Mouse (Mus musculus) frontal cortex, adult (tissue): ENCODE results near the gene Isy1.

Experiments
- ATAC-seq: cut with Nextera tagmentation; 2 replicates; pipeline ENCODE4 v1.9.2; 2017; ENCODE audit warnings: mild to moderate bottlenecking, moderate library complexity, mixed read lengths; ENCODE audit not compliant: low TSS enrichment

The Isy1 gene

DNA sequence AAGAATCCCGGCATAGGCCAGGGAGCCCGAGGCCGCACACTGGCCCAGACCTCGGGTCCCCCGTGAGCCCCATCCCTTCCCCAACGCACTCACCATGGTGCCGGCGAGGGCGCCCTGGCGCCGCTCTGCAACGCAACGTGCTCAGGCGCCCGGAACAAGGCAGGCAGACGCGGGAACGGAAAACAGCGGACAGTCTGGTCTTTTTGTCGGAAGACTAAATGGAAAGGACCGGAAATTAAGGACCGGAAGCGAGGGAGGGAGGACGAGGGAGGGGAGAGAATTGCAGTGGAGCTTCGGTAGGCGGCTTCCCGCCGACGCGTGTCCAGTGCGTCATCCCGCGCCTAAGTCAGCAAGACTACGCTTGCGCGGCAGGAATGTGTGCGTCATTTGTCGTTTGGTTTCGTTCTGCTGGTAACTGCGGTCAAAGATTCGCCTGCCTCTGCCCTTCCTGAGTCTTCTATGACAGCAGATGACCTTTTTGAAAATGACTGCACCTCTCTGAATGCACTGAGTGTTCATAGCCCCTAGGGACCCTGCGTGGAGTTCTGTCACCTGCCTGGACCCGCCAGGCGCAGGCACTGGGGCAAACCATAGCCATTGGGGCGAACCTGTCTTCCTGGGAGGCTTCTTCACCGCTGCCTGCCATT lies at the start of gene Isy1:
TSS of gene Isy1 (minus strand) at position 248 of the 647 bp plus-strand sequence.
- ATAC-seq = peak; percentile 94

DNA sequence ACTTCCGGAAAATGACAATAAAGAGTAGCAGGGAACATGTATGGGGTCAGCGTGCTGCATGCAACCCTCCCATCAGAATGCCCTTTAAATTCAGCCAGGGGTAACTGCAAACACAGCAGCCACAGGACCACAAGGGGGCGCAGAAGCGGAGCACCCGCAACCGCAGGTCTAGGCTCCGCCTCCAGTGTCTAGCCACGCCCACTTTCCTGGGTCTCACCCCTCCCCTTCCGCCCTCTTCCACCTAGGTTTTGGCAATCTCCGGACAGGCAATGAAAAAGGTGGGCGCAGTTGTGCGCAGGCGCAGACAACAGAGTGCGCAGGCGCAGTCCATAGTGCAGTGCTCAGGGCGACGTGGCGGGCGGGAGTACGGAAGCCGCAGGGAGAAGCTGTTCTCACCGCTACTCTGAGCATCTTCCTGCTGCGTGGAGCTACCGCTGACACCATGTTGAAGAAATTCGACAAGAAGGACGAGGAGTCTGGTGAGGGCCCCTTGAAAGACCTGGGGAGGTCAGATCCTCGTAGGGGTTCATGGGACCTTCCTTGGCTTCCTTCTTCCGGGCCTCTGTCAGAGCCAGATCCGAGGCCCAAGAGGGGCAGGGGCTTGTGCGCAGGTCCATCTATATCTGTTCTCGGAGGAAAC lies 49.1 kb upstream of the Isy1 start, which contains the start of gene Copg1:
TSS of gene Copg1 (plus strand) at position 221 of the 640 bp plus-strand sequence.
- ATAC-seq = peak; percentile 82

DNA sequence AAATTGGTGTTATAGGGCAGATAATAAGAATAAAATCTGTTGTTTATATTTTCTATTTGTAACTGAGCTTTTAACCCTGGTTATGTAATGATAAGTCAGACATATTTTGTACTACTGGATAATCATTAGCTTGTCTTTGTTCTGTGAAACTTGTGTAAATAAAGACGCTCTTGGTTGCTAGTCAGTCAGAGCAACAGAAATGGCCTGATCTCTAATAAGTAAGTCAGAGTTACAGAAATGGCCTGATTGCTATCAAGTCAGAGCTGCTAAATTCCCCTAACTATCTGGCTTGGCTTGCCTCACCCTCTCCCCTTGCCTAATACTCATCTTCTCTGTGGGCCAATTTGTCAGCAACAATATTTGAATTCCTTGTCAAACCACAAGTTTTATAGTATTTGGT lies 48.1 kb upstream of the Isy1 start:
- ATAC-seq = no peak

DNA sequence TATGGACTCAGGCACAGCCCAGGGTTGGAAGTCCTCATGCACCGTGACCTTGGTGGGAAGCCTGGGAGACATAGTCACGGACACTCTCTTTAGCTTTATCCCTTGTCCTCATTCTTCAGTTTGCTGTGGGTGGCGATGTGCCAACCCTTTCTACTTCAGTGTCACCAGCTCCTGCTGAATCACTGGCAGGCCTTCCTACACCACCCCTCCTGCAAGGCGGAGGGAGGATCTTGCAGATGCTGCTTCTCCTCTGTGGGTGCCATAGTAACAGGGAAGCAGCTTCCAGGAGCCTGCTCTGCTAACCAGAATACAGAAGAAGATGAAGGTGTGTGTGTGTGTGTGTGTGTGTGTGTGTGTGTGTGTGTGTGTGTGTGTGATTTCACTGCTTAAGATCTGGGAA lies 44.2 kb upstream of the Isy1 start:
- peak; percentile 95 for ATAC-seq

DNA sequence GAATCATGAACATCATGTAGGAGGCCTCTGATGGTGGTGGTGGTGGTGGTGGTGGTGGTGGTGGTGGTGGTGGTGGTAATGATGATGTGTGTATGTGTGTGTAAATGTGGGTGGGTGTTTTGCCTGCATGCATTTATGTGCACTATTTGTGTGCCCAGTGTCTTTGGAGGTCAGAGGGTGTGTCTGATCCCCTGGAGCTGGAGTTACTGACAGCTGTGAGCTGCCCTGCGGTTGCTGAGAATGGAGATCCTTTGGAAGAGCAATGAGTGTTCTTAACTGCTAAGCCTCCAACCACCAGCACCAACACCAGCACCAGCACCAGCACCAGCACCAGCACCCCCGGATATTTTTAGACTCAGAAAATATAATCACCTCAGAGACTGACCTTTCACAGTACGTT lies 43.6 kb upstream of the Isy1 start:
- ATAC-seq = no peak

DNA sequence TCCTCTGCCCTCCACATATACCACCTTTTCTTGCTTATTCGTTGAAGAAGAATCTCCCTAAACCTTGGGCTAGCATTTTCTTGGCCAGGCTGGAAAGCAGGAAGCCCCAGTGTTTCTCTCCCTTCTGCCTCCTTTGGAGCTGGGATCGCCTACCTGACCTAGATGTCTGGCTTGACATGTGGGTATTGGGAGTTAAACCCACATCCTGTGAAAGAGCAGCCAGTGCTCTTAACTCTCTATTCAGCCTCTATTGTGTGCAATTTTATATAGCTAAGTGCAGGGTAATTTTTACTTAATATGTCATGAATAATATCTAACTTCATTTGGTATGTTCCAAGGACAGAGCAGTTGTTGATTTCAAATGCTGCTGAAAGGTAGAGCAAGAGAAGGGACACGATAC lies 41.0 kb upstream of the Isy1 start:
- no peak for ATAC-seq

DNA sequence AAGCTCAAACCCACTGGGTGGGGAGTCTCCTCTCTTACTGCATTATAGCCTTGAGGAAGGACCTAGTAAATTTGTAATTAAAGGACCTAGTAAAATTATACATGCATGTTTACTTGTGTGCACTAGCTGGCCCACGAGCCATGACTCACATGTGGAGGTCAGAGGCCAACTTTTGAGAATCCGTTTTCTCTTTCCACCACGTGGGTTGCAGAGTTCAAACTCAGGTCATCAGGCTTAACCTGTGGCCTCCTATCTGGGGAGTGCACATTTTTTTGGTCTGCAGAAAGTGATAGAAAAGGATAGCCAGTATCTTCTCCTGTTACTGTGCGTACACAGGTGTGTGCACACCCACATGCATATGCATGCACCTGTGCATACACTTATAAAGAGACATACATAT lies 40.4 kb upstream of the Isy1 start:
- ATAC-seq = no peak

DNA sequence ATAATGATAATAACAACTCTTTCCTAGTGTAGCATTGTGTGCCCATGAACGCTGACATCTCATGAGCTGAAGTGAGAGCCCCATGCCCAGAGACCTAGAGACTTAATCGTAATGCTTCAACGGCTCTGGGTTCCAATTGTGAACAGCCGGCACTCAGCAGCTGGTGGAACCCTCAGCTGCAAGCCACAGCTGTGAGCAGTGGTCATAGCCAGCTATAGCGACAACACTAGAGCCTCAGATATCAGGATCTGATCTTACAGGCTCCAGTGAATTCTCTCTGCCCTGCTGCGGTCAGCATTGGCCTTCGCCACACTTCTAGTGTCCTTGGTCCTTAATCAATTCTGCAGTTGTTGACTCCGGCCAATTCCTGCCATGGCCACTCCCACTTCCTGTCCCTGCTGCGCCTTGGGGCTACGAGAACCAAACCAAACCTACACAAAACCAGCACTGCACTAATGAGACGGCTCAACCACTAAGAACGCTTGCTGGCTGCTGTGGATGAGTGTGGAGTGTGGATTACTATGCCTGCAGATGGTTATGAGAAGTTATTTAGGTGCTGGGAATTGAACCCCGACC lies 37.6 kb upstream of the Isy1 start:
- no peak for ATAC-seq

DNA sequence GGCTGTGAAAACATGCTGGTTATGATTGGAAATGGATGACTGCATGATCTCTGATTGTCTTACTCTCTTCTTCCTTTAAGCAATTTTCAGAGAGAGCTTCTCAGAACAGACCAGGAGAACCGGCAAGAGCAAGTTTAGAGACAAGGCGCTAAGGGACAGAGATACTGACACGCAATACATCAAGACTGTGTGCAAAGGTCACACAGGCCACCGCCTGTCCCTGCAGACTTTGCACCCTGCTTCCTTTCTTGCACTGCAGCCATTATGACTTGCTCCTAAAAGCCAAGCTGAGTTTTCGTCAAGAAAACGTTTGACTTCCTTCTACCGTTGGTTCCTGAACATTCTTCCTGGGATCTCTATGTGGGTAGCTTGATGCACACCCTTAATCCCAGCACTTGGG lies 37.0 kb upstream of the Isy1 start:
- no peak for ATAC-seq

DNA sequence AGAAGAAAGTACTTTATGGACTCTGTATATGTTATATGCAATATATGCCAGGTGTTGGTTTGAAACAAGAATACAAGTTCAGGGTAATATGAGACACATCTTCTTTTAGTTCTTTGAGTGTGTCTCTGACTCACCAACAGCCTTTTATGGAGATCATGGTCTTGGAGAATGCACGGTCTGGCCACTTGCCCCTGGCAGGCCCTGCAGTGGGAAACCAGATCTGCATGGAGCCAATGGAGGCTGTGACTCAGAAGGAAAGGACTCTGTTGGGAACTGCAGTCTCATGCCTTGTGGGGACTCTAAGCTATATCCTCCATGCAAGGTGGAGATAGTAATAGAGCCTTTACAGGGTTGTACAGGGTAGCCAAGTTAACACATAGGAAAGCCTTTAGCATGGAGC lies 36.5 kb upstream of the Isy1 start:
- ATAC-seq = peak; percentile 44; the same call in 1 of the 2 replicates

DNA sequence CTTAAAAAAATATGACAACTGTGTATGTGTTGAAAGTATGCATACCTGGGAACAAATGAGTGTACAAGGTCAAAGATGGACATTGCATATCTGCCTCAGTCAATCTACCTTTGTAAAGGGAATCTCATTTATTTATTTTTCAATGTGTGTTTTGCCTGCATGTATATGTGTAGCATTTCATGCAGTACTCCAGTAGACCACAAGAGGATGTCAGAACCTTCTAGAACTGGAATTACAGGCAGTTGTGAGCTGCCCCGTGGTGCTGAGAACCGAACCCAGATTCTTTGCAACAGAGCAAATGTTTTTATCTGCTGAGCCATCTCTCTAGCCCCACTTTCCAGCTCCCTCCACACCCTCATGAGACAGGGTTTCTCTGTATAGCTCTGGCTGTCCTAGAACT lies 35.4 kb upstream of the Isy1 start:
- no peak for ATAC-seq

DNA sequence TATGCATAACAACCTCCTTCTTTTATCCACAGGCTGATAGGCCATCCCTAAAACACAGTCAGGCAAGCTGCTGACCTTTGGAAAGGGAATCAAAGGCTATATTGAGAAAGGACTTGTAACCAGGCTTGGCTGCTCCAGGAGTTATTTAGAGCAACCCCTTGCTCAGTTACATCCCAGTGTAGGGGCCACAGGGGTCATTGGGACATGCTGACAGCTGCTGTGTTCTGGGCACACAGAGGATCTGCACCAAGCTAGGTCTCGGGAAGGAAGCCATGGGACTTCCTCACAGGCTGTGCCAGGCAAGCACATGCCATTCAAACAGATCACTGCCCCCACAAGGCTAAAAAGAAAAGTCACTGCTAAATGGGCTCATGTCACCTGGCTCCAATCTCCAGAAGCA lies 34.5 kb upstream of the Isy1 start:
- ATAC-seq = no peak

DNA sequence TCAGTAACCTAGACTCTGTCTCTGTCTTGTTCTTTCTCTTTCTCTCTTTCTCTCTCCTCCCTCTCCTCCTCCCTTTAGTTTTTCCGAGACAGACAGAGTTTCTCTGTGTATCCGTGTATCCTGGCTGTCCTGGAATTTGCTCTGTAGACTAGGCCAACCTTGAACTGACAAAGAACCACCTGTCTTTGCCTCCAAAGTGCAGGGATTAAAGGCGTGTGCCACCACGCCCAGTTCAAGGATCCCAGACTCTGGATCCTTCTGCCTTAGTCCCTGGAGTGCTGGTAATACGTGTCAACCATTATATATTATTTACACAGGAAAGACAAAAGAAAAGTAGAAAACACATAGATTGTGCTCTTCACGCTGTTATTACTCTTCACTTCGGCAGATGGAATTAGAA lies 32.6 kb upstream of the Isy1 start:
- ATAC-seq = no peak

DNA sequence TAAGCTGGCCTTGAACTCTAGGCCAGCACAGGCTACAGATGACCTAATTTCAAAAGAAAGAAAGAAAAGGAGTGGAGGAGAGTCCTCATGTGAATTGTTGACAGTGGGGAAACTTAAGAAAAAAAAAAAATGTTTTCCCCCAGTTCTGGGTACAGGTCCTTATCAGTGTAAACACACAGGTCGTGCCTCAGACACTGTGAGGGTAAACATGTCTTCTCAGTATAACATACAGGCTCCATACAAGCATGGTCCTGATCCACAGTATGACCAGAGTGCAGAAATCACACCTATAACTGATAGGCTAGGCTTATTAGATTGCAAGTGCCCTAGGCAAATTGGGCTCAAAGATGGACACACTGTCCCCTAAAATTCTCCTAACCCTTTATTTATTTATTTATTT lies 31.8 kb upstream of the Isy1 start:
- ATAC-seq = no peak

DNA sequence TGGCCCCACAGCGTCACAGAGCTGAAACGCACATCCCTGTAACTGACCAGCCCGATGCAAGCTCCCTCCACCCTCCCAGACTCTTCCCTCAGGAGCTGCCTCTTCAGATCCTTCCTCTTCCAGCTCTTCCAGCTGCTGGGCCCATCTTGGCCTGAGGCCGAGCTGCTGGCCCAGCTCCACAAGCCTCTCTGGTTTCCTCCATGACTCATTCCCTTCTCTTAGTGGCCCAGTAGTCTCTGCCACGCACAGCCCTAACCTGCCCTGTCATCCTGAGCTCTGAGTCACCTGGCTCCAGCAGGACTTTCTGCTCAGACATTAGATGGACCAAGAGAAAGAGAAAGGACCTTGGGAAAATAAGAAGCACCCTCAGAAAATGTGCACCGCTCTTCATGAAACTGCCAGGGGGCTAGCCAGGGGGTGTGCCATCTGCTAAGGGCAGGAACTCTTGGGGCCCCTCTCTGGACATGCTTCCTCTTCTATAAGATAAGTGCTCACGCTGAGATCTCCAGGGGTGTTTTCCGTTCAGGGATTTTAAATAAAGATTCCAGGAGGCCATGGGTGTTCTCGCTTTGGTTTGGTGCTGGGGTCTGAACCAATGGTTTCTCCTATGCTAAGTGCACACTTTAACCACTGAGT lies 30.4 kb upstream of the Isy1 start:
- ATAC-seq = peak; percentile 58; the same call in 1 of the 2 replicates

DNA sequence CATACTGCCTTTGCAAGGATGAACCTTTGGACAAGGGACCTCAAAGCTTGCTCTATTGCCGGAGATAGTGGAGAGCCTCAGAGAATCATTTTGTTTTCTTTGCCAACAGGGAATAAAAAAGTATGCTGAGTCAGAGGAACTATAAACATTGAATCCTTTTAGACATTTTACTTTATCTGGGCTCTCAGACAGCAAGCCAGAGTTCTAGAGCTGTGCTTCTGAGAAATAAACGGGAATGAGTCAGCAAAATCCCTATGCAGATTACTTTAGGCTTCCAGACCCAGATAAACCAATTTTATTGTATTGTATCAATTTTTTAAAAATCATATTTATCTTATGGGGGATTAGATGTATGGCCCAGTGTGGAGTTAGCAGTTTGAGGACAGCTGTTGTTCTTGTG lies 28.7 kb upstream of the Isy1 start:
- 0 out of 2 replicates have a peak, but pooled peaks have one; percentile 9 for ATAC-seq

DNA sequence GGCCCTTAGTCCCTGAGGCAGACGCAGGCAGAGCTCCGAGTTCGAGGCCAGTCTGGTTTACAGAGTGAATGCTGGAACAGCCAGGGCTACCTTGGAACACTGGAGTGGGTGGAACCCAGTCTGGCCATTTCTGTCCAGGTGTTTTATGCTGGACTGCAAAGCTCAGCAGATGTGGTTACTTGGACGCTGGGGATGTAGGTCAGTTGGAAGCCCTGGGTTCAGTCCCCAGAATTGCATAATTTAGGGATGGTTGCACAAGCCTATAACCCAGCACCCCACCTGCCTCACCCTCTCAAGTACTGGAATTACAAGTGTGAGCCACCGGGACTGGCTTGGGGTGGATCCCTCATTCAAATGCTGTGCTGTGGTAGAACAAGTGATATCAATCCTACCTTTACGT lies 27.6 kb upstream of the Isy1 start:
- ATAC-seq = no peak

DNA sequence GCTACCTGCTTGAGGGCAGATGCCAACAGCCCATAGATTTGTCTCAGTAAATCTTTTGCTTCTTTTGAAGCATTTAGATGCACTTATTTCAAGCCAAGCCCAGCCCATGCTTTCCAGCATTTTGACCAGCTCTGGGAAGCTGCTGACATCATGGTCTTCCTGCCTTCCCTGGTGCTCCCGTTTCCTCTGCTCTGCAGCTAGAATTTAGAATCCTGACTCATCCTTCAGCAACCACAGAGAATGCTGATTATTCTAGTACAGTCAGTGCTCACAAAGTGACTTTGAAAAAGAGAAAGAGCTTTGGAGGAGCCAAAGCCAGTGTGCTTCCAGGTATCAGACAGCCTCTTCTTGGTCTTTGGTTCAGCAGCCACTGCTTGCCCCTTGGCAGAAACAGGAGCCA lies 18.5 kb upstream of the Isy1 start:
- ATAC-seq = peak; percentile 97

DNA sequence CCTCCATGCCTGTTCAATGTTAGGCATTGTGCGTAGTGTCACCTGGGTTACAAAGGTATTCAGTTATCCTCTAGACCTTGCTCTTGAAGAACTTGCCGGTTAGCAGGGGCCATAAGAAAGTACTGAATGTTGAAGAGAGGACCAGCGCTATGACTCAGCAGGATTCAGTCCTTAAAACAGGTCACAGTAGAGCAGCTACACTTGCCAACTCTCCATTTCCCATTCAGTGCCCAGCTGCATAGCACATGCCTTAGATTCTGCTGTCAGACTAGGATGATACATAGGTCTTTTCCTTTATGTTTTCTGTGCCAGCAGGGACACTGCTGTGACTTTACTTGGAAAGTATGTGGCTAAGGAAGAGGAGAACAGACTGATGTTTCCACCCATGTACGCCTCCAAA lies 14.8 kb upstream of the Isy1 start:
- no peak for ATAC-seq

DNA sequence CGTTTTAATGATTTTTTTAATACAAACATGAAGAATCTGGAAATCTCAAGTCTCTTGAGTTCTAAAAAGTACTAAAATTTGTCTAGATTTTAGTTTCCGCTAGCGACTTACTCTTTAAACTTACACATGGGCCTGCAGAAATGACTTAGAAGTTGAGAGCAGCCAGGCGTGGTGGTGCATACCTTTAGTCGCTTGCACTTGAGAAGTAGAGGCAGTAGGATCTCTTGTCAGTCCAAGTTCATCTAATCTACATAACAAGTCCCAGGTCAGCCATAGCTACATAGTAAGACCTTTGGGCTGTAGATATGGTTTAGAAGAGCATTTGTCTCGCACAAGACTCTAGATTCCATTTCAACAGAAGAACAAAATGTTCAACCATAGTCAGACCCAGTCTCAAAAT lies 13.3 kb upstream of the Isy1 start:
- ATAC-seq = no peak

DNA sequence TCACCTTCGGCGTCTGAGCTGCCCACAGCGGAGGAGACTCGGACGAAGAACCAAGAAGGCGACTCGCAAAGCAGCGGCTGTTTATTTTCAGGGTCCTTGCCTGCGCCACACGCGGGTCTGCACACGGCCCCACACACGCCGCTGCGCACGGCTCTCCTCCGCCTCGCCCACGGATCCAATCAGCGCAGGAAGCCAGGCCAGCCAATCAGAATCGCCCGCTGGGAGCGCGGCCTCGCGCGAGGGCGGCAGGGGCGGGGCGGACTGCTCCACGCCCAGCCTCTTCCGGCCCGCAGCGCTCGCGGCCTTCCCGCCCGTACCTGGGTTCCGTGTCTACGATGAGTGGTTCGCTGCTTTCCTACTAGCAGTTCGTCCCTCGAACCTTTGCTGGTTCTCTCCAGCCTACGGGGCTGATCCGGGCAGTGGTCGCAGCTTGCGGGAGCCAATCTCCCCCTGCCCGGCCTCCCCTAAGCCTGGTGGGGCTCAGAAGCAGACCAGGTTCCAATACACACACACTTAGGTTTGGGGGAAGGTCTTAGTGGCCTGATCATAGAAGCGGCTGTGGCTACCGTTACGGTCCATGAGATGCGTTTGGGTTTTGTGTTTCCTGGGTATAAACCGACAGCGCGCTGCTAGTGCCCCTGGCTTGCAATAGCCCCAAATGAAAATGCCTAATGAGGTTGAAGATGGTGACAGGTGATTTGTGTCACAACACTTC lies 12.5 kb upstream of the Isy1 start, which contains the start of gene Cnbp:
TSS of gene Cnbp (minus strand) at position 207 of the 715 bp plus-strand sequence.
- peak; percentile 94 for ATAC-seq
